Mouse (Mus musculus) layer of hippocampus, postnatal 25 days (tissue): ENCODE measurements around the gene 1700021F05Rik. TPM values are rescaled to one million over a fixed set of nuclear protein-coding genes. Genes with fewer than 3 reads are reported as not detected.
A peak's percentile ranks its signal among the peaks of the same experiment; 100 is the strongest.

Experiments used
- DNase-seq, 2 experiments: peaks; one replicate each; pipeline ENCODE4 v3.0.0; 2022; ENCODE audit warnings: mixed read lengths in 2 of 2, low spot score in 1 of 2; ENCODE audit errors: extremely low spot score in 1 of 2
- total RNA-seq, 2 experiments: library from RNA; stranded (reverse); gene quantifications; 2 replicates each; pipeline ENCODE4 v1.2.3; 2021

The 1700021F05Rik gene
- 10 to 100 TPM; 42.3 to 42.6 TPM for total RNA-seq

DNA sequence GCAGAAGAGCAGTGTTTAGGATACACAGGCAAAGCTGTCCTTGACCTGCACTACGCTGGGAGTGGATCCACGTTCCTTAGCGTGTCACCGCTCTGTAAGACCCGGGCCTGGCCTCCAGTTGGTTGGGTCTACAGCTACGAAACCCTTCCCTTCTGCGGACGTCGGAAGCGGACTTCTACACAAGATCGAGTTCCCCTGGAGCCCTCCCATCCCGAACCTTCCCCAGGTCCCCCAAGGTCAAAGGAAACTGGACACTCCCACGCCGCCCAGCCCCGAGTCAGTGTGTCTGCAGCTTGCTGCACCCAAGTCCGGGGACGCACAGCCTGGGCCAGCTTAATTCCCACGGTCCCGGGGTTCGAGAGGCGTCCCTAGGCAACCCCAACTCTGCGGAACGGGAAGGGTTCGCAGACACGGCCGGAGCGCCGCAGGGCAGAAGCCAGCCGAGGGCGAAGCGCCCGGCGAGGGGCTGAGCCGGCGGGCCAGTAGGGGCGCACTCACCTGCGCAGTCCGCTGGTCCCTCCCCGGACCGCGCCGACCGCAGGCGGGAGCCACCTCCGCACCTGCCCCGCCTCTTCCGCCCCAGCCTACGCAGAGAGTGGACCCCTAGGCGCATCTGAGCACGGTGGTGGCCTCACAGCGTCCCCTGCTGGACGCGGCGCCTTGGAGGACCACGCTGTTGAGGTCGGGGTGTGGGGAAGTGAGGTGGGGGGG, at the start of gene 1700021F05Rik:
1700021F05Rik (minus strand) TSS at position 553 of the 711 bp plus-strand sequence.
- DNase-seq = peak; percentile 96 to 98

GRCm38 (mm10) chr10:43588470-43589177, 47.8 kb upstream of the 1700021F05Rik start:
- DNase-seq = no peak

DNA sequence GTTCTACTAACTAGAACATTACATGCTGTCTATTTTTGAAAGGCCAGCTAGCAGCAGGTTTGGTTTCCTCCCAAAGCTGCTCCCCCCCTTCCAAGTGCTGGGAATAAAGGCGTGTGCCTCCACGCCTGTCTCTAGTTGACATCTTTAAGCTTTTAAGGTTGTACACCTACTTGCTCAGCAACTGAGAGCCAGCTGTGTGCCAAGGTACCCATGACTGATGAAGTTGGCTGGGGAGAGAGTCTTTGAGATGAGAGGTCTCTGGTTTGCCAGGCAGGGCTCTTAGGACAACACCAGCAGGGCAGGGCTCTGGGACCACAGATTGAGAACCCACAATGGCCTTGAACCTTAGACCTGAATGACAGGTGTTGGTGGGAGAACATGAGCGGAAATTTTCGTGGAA, 43.7 kb upstream of the 1700021F05Rik start:
- no peak for DNase-seq

GRCm38 (mm10) chr10:43581260-43581659, 40.5 kb upstream of the 1700021F05Rik start:
- no peak for DNase-seq

DNA sequence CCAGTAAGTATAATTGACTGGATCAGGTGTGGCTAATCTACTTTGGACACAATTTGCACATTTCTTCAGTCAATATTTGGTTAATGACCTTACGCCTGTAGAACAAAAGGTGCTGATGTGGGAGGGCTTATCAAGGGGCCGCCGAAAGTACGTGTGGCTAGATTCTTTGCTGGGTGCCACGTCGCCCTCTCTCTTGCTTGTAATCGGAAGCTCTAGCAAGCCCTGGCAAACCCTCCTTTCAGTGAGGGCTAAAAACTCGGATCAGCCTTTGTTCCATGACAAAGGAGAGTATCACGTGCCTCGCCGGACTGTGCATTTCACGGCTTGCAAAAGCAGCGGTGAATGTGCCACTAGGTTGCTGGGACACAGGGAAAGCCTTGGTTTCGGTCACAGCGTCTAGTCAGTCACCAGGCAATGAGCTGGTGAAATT, 39.9 kb upstream of the 1700021F05Rik start:
- DNase-seq = peak in 1 of 2 experiments; percentile 14

- no peak for DNase-seq
Observed at GRCm38 (mm10) chr10:43579381-43580261, 38.8 kb upstream of the 1700021F05Rik start.

GRCm38 (mm10) chr10:43578754-43579380, 38.1 kb upstream of the 1700021F05Rik start:
- no peak for DNase-seq

DNA sequence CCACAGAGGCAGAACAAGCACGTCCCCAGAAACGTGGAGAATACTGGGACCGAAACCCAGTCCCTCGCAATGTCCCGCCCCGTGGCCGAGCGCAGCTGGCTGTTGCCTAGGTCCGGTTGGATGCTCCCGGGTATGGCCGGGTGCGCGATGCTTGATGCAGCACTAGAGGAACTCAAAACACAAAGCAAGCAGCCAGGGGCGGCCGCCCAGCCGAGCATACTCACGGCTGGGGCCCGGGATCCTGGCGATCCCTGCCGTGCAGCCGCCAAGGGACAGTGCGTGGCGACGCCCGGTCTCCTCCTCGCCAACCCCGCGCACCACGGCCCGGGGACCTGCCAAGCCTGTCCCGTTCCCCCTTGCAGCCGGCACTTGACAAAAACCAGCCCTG, 37.6 kb upstream of the 1700021F05Rik start:
- DNase-seq = peak in 1 of 2 experiments; percentile 20

DNA sequence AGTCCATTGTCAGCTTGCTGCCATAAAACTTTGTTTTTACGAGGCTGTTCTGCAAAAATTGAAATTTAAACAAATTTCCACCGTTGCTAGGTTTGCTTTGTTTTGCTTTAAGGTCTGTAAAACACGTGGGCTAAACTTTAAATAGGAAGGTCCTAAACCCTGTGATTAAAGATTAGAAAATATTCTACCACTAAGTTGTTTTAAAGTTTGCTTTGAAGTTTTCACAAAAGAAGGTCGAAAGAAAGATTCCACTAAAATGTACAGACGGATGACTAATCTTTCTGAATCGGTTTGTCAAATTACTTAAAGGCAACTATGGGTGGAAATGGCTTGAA, 37.2 kb upstream of the 1700021F05Rik start, which contains the start of gene Cd24a:
Cd24a (plus strand) TSS at position 288 of the 335 bp plus-strand sequence.
- no peak for DNase-seq

GRCm38 (mm10) chr10:43577299-43577996, 36.7 kb upstream of the 1700021F05Rik start:
- DNase-seq = no peak

DNA sequence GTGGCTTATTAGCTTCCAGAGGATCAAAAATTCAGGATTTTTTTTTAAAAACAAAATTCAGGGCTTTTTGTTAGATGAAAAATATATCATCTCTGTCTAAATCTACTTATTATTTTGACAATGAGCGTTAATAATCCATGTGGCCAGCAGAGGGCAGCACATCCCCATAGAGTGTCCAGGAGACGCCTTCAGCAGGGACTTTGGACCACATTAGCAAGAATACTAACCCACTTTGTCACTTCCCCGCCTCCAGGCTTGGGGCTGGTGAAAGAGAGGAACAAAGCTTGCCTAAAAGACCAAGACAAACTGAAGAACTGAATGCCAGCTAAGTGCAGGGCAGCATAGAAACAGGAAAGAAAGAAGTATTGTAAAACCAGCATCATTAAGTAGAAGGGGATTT, 34.2 kb upstream of the 1700021F05Rik start:
- peak; percentile 78 to 96 for DNase-seq

- DNase-seq = no peak
Observed at GRCm38 (mm10) chr10:43574352-43574751, 33.6 kb upstream of the 1700021F05Rik start.

DNA sequence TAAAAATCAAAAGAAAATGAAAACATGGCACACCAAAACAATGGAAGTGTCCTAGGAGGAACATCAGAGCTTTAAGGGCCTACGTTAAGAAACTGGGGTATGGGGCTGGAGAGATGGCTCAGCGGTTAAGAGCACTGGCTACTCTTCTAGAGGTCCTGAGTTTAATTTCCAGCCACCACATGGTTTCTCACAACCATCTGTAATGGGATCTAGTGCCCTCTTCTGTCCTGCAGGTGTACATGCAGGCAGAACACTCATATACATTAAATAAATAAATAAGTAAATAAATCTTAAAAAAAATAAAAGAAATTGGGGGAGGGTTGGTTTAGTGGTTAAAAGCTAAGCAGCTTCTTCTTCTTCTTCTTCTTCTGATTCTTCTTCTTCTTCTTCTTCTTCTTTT, 20.5 kb upstream of the 1700021F05Rik start:
- DNase-seq = no peak

GRCm38 (mm10) chr10:43560765-43561164, 20.0 kb upstream of the 1700021F05Rik start:
- no peak for DNase-seq

DNA sequence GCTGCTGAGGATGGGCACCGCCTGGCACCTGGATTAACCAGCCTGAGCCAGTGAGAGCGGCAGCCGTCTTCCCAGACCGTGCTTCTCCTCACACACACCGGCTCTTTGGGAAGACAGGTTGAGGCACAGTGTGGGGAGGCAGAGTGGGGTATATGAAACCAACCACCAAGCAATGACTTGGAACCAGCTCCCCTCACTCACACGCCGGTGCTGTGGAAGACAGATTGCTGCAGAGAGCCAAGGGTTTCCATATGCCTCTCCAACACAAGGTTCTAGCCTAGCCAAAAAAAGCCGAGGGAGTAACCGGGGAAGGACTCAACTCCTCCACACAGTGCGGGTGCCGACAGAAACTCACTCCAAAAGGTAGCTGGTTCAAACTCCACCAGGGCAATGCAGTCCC, 18.5 kb upstream of the 1700021F05Rik start:
- DNase-seq = no peak

DNA sequence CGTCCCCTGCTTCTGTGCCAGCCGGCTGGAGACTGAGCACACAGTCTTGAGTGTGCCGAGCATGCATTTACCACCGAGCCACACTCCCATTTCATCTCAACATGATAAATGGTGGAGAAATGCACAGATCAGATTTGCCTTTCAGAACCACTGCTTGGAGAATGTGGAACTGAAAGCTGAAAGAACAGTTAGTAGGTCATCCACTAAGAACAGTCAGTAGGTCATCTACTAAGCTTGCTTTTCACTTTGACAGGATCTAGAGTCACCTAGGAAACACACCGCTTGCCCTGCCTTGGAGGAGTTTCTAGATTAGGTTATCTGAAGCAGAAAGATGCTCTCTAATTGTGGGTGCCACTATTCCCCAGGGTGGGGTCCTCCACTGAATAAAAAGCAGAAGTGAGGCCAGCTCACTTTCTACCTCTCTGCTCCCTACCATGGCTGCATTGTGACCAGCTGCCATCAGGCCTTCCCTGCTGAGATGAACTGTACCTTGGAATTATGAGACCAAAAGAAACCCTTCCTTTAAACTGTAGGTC, 16.9 kb upstream of the 1700021F05Rik start:
- DNase-seq = no peak

GRCm38 (mm10) chr10:43551388-43551787, 10.6 kb upstream of the 1700021F05Rik start:
- DNase-seq = no peak

DNA sequence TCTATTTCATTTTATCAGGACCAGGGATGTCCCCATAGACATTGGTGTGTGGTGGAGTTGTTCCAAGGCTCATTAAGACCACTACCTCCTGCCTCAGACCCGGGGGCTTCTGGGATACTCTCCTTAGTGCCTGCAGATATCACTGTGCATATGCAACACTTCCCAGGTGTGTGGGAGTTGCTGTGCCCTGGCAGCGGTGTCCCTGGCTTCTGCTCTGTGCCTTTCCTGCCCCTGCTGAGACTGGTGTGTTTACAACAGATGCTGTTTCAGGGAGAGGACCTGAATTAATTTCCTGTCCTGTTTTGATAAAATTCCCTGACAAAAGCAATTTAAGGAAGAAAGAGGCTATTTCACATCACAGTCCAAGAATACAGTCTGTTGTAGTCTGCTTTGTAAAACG, 10.1 kb upstream of the 1700021F05Rik start:
- DNase-seq = no peak

DNA sequence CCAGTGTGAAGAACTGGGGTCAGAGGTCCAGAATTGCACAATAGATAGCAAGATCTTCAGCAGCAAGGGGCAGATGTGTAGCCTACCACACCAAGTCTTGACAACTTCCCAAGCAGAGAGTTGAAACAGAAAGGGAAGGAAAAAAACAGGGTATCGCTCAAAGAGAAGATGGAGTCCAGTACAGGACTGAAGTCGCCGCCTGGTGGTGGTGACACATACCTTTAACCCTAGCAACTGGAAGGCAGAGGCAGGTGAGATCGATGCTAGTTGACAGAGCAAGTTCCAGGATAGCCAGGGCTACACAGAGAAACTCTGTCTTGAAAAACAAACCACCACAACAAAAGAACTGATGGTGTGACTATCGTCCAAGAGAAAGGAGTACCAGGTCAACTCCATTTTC, 8.6 kb upstream of the 1700021F05Rik start:
- DNase-seq = no peak

GRCm38 (mm10) chr10:43541153-43541544, 355 bp upstream of the 1700021F05Rik start:
- no peak for DNase-seq
